Comparison of ENCODE assay signal across 14 mouse cellular contexts in genomic region chr4:46048418-46048817, GRCm38 (mm10).
"Had no signal": no experiment of that assay in that cellular context is flagged by ENCODE, and none has a peak within 500 bp of the region (broad histone marks: within the 10 kb centered on the region; RNA-seq: fewer than 3 reads in every experiment).

No protein-coding gene starts in this region.

- H3K4me3 ChIP-seq: left cerebral cortex, adult 2 months; limb, embryonic 10.5 days; liver, embryonic 15.5 days; midbrain, embryonic 10.5 days; neural tube, embryonic 12.5 days had no signal

- H3K9me3 ChIP-seq: limb, embryonic 10.5 days; liver, embryonic 15.5 days; midbrain, embryonic 10.5 days had no signal

- DNase-seq: kidney, postnatal 25 days; lung, embryonic 14.5 days; lung, postnatal 10 days; lung, postnatal 4 days; midbrain, embryonic 14.5 days; thymus, adult 18-20 months; thymus, postnatal 25 days had no signal

- H3K4me1 ChIP-seq: limb, embryonic 10.5 days; midbrain, embryonic 10.5 days; neural tube, embryonic 12.5 days had no signal

- H3K4me2 ChIP-seq: liver, embryonic 11.5 days; liver, embryonic 15.5 days; lung, embryonic 14.5 days; neural tube, embryonic 12.5 days had no signal

- H3K9ac ChIP-seq: liver, embryonic 15.5 days; lung, embryonic 14.5 days; neural tube, embryonic 12.5 days had no signal

- H3K27ac ChIP-seq: left cerebral cortex, adult 2 months; limb, embryonic 10.5 days; liver, embryonic 15.5 days; midbrain, embryonic 10.5 days; neural tube, embryonic 12.5 days; stomach, postnatal 0 days had no signal

- H3K27me3 ChIP-seq: liver, embryonic 15.5 days; neural tube, embryonic 12.5 days had no signal

- H3K36me3 ChIP-seq: limb, embryonic 10.5 days; midbrain, embryonic 10.5 days; neural tube, embryonic 12.5 days had no signal
